Mouse (Mus musculus) embryonic fibroblast, embryonic 13.5 days (primary cell): ENCODE data around the gene Maml2.

ENCODE experiments used
- CTCF ChIP-seq: IDR thresholded peaks from 2 replicates; pipeline ENCODE4 v1.5.1; 2011; ENCODE audit warnings: mild to moderate bottlenecking, control low read depth, low read length, moderate library complexity, borderline replicate concordance; ENCODE audit not compliant: insufficient read depth
- POLR2A ChIP-seq: IDR thresholded peaks from 2 replicates; pipeline ENCODE4 v1.6.1; 2011; ENCODE audit warnings: low read depth, mild to moderate bottlenecking, control low read depth, low read length, moderate library complexity

GRCm38 (mm10) chr9:13597736-13598135 is 300.0 kb downstream of the Maml2 start:
- no peak for TF ChIP-seq CTCF
- no peak for TF ChIP-seq POLR2A
